Mouse (Mus musculus): ENCODE measurements at regions not wholly inside any gene's neighbourhood (a gene's known extent, or its start where the extent isn't known, plus 50 kb on each side); places are given as distances from the start of the nearest gene placed in this dataset.
A peak's percentile ranks its signal among the peaks of the same experiment; 100 is the strongest.

DNA sequence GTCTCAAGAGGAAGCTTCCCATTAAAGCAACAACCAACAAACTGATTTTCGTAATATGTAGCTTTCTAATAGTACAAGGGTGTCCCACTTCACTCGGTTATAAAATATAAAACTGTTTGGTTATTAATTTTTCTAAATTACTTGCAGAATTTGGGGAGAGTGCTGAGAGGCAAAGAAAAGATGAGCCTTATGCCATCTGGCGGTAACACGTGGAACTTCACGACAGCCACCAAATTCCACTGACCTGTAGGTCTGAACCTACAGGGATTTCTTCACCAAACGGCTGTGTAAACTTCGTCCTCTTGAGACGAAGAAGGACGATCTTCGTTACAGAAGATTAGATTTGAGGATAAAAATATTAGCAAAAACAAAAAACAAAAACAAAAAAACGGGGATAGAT is 262.1 kb upstream of the Nfe2l3 start:
- TF ChIP-seq CTCF (IDR thresholded peaks at IDR 0.05; ENCODE audit: extremely low read depth, insufficient read depth, insufficient read length, insufficient replicate concordance) (peak; percentile 45; the same call in 1 of the 2 replicates), POLR2A (IDR thresholded peaks at IDR 0.05; ENCODE audit: low read depth, low read length) (no peak)
